Mouse (Mus musculus): ENCODE data around the gene Chac2.
"Not testable (repeated sequence)": the region's sequence is repeated elsewhere in the genome, so short reads cannot be mapped to it uniquely, and the experiment has no call there.

Chac2 gene

GRCm38 (mm10) chr11:30985877-30986624 is at the start of gene Chac2:
Chac2 (minus strand) TSS chr11:30986350.
- peak; percentile 82 for DNase-seq (ENCODE audit: low spot score)

DNA sequence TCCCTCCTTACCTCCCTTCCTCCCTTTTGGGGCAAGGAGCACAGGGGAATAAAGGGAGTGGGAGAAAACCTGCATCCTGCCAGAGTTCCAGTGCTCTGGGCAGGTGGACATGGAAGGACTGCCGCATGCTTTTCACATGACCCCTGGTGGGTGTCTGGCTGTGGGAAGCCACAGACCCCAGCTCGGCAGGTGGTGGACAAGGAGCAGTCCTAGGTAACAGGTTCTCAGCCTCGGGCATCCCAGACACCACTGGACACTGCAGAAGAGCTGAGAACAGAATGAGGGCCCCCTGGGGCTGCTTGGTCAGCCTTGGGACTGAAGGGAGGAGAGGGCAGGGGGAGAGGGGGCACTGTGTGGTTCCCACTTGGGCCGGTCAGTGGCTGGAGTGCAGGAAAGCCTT is 48.8 kb upstream of the Chac2 start:
- no peak for DNase-seq (ENCODE audit: low spot score)

GRCm38 (mm10) chr11:31017466-31017865 is 31.3 kb upstream of the Chac2 start:
- DNase-seq (ENCODE audit: low spot score), result not testable (repeated sequence)

DNA sequence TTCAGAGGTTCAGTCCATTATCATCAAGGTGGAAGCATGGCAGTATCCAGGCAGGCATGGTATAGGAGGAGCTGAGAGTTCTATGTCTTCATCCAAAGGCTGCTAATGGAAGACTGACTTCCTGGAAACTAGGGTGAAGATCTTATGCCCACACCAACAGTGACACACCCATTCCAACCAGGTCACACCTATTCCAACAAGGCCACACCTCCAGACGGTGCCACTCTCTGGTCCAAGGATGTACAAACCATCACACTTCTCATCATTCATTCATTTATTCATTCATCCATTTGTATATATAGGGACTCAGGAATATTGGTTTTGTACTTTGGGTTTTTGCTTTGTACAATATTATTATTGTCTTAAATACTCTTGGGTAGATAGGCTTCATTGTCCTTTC is 23.5 kb upstream of the Chac2 start:
- not testable (repeated sequence) for DNase-seq (ENCODE audit: low spot score)

GRCm38 (mm10) chr11:31001169-31001908 is 15.2 kb upstream of the Chac2 start:
- no peak for DNase-seq (ENCODE audit: low spot score)

DNA sequence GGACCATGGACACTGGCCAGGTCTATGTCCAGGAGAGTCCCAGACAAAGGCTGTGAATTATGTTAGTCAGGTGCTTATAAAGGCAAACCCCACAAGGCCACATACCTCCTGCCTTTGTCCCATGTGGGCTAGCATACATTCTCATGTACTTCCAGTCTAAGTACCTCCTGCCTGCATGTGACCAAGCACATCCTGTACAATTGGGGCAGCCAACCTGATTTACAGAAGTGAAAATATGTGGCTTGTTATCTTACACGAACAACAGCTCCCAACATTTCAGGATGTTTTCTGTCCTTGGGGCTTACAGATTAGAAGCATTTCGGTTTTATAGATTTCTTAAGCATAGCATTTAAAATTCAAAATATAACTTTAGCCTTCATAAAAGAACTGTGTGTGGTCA is 13.9 kb upstream of the Chac2 start:
- no peak for DNase-seq (ENCODE audit: low spot score)

DNA sequence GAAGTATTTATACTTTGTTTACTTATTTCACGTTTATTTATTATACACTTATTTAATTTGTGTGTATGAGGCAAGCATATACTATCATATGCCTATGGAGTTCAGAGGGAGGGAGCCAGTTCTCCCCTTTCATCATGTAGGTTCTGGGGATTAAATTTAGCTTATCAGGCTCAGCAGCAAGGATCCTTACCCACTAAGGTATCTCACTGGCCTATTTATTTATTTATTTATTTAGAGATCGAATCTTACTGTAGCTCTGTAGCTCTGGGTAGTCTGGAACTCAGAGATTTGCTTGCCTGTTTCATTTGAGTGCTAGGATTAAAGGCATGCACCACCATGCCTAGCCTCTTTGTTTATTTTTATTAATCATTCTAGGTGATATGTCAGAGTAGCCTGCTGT is 12.6 kb upstream of the Chac2 start:
- DNase-seq (ENCODE audit: low spot score), result no peak

GRCm38 (mm10) chr11:30998199-30998598 is 12.0 kb upstream of the Chac2 start:
- no peak for DNase-seq (ENCODE audit: low spot score)

GRCm38 (mm10) chr11:30996670-30997069 is 10.5 kb upstream of the Chac2 start:
- DNase-seq (ENCODE audit: low spot score), result no peak

GRCm38 (mm10) chr11:30986625-30987017 is 471 bp upstream of the Chac2 start:
- no peak for DNase-seq (ENCODE audit: low spot score)

DNA sequence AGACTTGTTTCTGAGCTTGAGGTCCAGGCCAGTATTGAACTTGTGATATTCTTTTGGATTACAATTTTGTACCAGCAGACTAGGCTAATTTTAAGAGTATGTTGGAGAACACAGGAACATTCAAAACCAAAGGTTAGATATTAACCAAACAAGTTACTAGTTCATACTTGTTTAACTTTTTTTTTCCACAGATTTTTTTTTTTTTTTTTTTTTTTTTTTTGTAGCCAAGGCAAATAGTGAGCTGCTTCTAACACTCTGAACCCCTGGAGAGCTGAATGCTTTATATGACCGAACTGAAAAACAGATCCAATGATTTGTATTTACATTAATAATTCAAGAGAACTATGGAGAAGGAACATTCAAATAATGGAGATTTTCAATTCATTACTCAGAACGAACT is 913 bp downstream of the Chac2 start:
- DNase-seq (ENCODE audit: low spot score), result no peak

GRCm38 (mm10) chr11:30954279-30954725 is 31.8 kb downstream of the Chac2 start, which contains the start of gene Erlec1:
Erlec1 (minus strand) TSS chr11:30954335.
- peak; percentile 70 for DNase-seq (ENCODE audit: low spot score)

- DNase-seq (ENCODE audit: low spot score), result peak; percentile 21
Measured at GRCm38 (mm10) chr11:30953469-30954154, 32.5 kb downstream of the Chac2 start.

DNA sequence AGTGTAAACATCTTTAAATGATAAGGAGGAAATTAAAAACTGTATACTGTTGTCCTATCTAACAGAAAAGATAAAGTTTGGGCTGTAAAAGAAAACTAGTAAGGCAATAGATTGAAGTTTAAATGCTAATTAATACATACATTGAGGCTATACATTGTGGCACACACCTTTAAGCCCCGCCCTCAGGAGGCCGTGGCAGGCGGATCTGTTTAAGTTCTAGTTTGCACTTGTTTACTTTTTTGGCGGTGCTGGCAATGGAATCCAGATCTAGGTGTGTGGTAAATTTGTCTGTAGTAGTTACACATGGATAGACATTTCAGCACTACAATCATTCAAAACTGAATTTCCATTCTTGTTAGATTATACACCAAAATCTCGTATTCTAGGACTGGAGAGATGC is 33.3 kb downstream of the Chac2 start:
- no peak for DNase-seq (ENCODE audit: low spot score)

GRCm38 (mm10) chr11:30943522-30943921 is 42.6 kb downstream of the Chac2 start:
- DNase-seq (ENCODE audit: low spot score), result no peak

GRCm38 (mm10) chr11:30928498-30928897 is 57.7 kb downstream of the Chac2 start:
- DNase-seq (ENCODE audit: low spot score), result no peak

DNA sequence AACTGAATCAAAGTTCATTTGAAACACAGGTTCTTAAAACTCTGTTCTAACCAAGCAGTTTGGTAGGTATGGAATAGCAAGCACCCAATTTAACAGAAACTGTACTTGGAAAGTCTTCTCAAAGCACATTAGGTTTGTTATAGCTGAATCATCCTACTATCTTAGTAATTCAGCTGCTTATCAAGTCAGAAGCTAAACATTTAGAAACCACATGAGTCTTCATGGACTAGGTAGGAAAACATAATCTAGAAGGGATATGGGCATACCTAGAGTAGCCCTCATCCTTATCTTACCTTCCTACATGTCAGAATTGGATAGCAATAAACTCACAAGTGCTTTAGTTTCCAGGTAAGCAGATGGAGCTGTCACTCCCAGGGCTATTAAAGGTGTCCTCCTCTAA is 58.1 kb downstream of the Chac2 start:
- no peak for DNase-seq (ENCODE audit: low spot score)
